Mouse (Mus musculus) myocyte (in vitro differentiated cells): ENCODE measurements around the gene Tesc.

Source experiments
- MAX ChIP-seq: IDR thresholded peaks from one replicate; pipeline ENCODE4 v1.6.1; 2011; ENCODE audit warnings: low read depth, mild to moderate bottlenecking, control low read depth
- MYOD1 ChIP-seq, 3 experiments: IDR thresholded peaks; one replicate each; pipeline ENCODE4 v1.6.1; 2011; ENCODE audit warnings: control low read depth in 2 of 3, low read depth in 2 of 3, mild to moderate bottlenecking in 2 of 3, moderate library complexity in 1 of 3; ENCODE audit not compliant: insufficient read length in 2 of 3, control insufficient read depth in 1 of 3
- POLR2A ChIP-seq: IDR thresholded peaks from one replicate; pipeline ENCODE4 v1.6.1; 2011; ENCODE audit warnings: low read depth, mild to moderate bottlenecking, control low read depth, moderate library complexity; ENCODE audit not compliant: insufficient read length
- TCF12 ChIP-seq: IDR thresholded peaks from one replicate; pipeline ENCODE4 v1.6.1; 2011; ENCODE audit warnings: mild to moderate bottlenecking, control low read depth; ENCODE audit not compliant: poor library complexity, insufficient read depth, severe bottlenecking
- TCF3 ChIP-seq: IDR thresholded peaks from one replicate; pipeline ENCODE4 v1.6.1; 2011; ENCODE audit warnings: low read depth, control low read depth; ENCODE audit not compliant: insufficient read length
- USF1 ChIP-seq: IDR thresholded peaks from one replicate; pipeline ENCODE4 v1.6.1; 2011; ENCODE audit warnings: low read depth, mild to moderate bottlenecking, control low read depth, moderate library complexity

DNA sequence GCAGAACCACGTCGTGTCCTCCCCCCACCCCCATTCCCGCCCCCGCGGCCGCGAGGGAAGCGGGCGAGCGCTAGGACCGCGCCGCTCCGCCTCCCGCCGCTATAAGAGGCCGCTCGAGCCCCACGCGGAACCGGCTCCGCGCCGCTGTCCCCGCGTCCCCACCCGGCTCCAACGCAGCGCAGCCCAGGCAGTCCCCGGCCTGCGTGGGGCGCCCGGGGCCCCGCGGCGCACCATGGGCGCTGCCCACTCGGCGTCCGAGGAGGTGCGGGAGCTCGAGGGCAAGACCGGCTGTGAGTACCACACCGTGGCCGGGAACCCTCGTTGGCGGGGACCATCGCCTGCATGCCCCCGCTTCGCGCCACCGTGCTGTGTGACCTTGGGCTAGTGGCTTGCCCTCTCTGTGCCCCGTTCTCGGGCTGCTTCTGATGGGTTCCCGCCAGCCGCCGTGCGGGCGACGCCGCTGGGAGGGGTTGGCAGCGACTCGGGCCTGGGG, at the start of gene Tesc:
- no peak for TF ChIP-seq USF1
- TF ChIP-seq MYOD1 (IDR thresholded peaks at IDR 0.05; ENCODE audit: control insufficient read depth in 1 of 3, insufficient read length in 2 of 3, low read depth in 2 of 3) = no peak
- TF ChIP-seq MAX = no peak
- TF ChIP-seq TCF3 = no peak
- no peak for TF ChIP-seq POLR2A
- no peak for TF ChIP-seq TCF12
